Mouse (Mus musculus): ENCODE results near the gene Prkg1.

GRCm38 (mm10) chr19:31703991-31704390 lies 60.8 kb downstream of the Prkg1 start:
- no peak for TF ChIP-seq POLR2A (IDR thresholded peaks at IDR 0.05; ENCODE audit: control insufficient read depth in 1 of 2, insufficient read depth in 1 of 2, low read depth in 1 of 2, low read length in 2 of 2, poor library complexity in 1 of 2)
- no peak for TF ChIP-seq GABPA (IDR thresholded peaks at IDR 0.05; ENCODE audit: low read depth, low read length)
- no peak for TF ChIP-seq E2F4 (IDR thresholded peaks at IDR 0.05; ENCODE audit: borderline replicate concordance, low read depth, low read length)
- TF ChIP-seq TCF12 (IDR thresholded peaks at IDR 0.05; ENCODE audit: low read depth, low read length), result no peak
- TF ChIP-seq EP300 (IDR thresholded peaks at IDR 0.05; ENCODE audit: low read depth in 1 of 2, low read length in 2 of 2), result no peak
- no peak for TF ChIP-seq MYC (IDR thresholded peaks at IDR 0.05; ENCODE audit: low read depth, low read length)
- no peak for TF ChIP-seq JUND (IDR thresholded peaks at IDR 0.05; ENCODE audit: low read depth, low read length)
- TF ChIP-seq CTCF (IDR thresholded peaks at IDR 0.05 in 2 of 3, conservative IDR thresholded peaks at IDR 0.05 in 1 of 3; ENCODE audit: control insufficient read depth in 1 of 3, insufficient read depth in 1 of 3, low read depth in 2 of 3, low read length in 3 of 3, poor library complexity in 1 of 3, severe bottlenecking in 1 of 3), result peak; percentile 20 to 38 (median 26); a peak in 4 of 6 replicates
- no peak for TF ChIP-seq USF1 (IDR thresholded peaks at IDR 0.05; ENCODE audit: low read depth, low read length)
- no peak for TF ChIP-seq GATA1 (IDR thresholded peaks at IDR 0.05; ENCODE audit: low read depth, low read length)
- TF ChIP-seq RAD21 (IDR thresholded peaks at IDR 0.05; ENCODE audit: low read depth, low read length), result peak; percentile 14
- TF ChIP-seq TAL1 (IDR thresholded peaks at IDR 0.05; ENCODE audit: low read length), result no peak

All from MEL (cell line).